Mouse (Mus musculus) Muller cell, postnatal 12 days (primary cell): Measurements from ENCODE around the gene Parp9.
"Not testable (repeated sequence)": the region's sequence is repeated elsewhere in the genome, so short reads cannot be mapped to it uniquely, and the experiment has no call there.

Experiments
- DNase-seq: peaks from one replicate; pipeline ENCODE4 v3.0.0-alpha.2; 2015; ENCODE audit errors: inconsistent ontology term

Gene Parp9

DNA sequence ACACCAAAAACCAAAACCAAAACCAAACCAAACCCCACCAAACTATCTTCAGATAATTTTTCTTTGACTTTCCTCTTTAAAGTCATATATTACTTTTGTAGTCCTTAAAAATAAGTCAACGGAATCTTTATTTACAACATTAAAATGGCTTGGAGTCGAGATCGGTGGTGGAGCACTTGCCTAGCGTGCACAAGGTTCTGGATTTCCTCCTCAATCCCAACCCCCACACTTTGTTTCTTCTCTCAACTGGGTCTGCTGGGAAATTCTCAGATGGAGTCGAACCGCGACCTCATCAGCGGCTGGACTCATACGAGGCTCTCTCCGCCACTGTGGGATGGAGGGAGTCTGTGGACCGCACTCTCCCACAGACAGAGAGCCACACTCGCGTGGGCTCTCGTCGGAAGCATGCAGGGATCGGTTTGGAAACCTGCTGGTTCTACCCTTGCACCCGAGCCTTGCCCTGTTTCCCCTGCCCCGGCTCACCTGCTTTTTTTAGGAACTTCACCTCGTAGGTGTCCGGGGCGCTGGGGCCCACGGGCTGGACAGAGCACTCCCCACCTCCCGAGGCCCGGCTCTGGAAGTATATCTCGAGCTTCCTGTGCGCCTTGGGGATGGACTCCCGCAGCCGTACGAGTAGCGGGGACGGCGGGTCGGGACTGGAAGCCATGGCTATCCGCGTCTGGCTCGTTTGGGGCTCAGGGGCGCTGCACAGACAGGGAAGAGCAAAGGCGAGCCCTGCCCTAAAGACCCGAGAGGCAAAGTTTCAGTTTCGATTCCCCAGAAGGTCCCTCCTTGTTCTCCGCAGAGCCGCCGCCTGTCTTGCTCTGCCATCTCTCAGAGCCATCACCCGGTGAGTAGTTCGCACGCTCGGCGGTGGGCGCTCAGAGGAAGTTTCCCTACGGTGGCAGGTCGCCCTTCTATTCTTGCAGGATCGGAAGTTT is at the start of gene Parp9, which contains the start of gene Dtx3l:
Gene Parp9 (plus strand): TSS at position 260 of the 941 bp plus-strand sequence.
Gene Dtx3l (minus strand): TSS at position 941 of the 941 bp plus-strand sequence.
- DNase-seq, result peak; percentile 80

GRCm38 (mm10) chr16:35888910-35889309 is 49.4 kb upstream of the Parp9 start:
- DNase-seq, result no peak

DNA sequence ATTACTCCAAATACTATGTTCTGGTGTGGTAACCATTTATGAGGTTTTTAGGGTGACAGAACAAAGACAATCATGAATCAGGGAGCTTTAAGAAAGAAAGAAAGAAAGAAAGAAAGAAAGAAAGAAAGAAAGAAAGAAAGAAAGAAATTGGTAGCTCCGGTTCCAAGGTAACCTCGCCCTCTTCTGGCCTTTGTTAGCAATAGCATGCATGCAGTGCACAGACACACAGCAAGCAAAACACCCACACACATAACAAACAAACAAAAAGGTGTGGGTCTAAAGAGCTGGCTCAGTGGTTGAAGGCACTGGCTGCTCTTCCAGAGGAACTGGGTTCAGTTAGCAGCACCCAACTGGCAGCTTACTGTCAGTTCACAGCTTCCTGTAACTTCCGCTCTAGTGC is 47.6 kb upstream of the Parp9 start:
- no peak for DNase-seq

GRCm38 (mm10) chr16:35891603-35892002 is 46.7 kb upstream of the Parp9 start:
- not testable (repeated sequence) for DNase-seq

DNA sequence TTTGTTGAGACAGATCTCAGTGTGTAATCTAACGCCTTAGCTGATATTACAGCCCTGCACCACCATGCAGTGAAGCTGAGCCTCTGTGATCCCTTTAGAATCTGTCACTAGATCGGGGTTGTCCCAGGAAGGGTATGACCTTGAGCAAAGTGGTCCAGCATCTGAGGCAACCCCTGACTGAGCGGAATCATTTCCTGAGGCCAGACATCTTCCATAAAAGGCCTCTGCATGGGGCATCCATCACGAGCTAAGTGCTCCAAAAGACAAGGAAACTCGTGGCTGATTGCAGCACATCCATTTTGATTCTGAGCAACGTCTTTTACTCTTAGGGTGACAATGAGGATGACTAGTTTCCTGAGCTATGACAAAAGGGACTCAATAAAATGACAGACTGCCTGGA is 43.3 kb upstream of the Parp9 start:
- DNase-seq, result no peak

DNA sequence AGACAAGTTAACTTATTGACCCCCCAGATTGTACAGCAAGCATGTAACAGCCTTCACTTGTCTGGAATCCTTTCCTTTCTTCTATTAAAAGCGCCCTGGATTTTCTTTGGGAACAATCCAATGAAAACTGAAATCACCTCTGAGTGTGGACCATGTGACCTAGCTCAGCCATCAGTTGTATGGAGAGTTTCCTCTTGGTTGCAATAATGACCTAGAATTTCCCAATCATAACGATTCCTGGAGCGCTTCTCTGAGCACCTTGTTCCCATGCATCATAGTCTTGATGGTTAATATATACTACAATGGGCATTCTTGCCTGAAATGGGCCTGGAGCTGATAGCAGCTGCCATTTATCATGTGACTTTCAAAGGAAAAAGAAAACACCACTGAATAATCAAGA is 37.7 kb upstream of the Parp9 start:
- no peak for DNase-seq

- no peak for DNase-seq
These were observed 35.1 kb upstream of the Parp9 start for GRCm38 (mm10) chr16:35903014-35903640.

- DNase-seq, result no peak
These were observed 34.0 kb upstream of the Parp9 start for GRCm38 (mm10) chr16:35904121-35904736.

DNA sequence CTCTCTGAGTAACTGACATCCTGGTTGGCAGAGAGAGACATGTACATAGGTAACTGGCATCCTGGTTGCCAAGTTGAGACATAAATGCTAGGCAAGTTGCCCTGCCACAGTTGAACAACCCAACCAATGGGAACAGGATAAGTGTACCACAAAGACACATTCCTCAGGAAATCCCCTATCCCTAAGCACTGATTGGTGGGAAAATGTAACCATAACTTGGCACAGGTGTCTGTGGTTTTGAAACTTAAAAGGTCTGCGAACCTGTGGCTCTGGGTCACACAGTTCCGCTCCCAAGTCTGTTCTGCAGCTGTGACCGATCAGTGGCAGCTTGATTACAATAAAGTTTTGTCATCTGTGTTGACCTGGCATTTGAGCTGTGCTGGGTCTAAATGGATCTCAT is 32.9 kb upstream of the Parp9 start:
- peak; percentile 50 for DNase-seq

- no peak for DNase-seq
These were observed 32.3 kb upstream of the Parp9 start for GRCm38 (mm10) chr16:35905819-35906485.

DNA sequence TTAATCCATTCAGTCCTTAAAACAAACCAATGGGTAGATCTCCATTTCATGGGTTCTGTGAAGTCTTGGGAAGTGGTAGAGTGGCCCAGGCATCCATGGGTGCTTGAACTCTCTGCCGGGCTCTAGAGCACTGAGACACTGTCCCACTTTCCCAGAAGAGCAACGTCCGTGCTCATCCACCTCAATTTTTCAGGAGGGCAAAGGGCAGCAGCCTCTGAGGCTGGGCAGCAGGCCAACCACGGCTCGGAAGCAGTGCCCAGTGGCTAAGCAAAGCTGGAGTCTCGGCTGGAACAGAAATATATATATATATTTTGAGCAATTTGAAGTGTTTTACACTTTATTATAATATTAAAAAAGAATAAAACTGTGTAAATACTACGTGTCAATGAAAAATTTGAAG is 31.4 kb upstream of the Parp9 start:
- DNase-seq, result no peak

DNA sequence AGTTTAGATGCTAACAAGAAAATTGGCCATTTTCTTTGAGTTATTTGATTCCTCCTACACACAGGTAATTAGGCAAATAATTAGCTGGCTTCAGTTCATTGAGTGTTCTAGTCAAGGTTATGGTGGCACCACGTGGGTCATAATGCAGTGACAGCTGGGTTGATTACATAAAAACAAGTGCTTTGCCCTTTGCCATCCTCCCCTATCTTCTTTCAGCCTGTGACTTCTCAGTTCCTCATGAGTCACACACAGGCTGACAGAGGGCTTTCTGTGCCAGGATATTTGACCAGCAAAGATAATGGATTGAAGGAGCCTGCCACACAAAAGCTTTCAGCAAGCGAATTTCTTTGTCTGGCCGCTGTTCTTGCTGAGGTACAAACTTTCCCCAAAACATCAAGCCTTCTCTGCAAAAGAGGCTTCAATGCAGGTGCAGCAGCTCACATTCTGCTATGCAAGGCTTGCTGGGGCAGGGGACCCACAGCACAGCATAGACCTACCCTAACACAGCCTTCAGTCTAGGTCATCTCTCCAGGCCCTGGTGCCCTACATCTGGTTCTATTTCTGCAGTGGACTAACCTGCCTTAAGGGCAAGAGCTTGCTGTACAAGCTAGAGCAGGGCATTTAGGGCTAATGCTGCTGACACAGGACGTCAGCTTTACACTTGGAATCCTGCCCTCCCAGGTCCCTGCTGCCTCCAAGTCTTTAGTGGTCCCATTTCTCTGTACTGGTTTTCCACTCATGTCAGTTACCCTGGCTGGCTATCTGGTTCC is 30.7 kb upstream of the Parp9 start:
- peak; percentile 55 for DNase-seq

- no peak for DNase-seq
These were observed 26.8 kb upstream of the Parp9 start for GRCm38 (mm10) chr16:35911449-35911848.

DNA sequence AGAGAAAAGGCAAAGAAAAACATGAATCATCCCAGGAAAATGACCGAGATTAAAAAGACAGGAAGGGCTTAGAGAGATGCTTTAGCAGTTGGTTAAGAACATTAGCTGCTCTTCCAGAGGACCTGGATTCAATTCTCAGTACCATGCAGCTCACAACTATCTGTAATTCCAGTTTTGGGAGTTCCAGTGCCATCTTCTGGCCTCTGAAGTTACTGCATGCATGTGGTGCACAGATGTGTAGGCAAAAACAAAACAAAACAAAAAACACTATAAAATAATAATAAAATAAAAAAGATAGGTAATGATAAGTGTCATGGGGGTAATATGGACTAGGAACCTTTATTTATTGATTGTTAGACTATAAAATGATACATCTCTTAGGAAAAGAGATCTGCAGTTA is 24.7 kb upstream of the Parp9 start:
- no peak for DNase-seq

DNA sequence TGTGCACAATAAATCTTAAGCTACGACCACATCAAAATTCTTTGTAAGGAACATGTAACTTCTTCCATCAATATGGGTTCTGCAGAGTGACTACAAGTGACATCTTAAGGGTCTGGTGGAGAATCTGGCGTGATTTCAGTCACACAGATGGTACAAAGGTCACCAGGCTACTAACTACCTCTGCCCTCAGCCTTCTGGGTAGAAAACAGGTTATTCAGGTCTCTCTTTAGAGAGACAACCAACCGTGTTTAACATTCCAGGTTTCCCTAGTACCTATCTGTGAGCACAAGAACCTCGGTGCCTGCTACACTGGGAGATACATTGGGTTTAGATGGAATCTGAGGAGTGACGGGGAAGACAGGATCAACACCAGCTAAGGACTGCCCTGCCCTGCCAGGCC is 24.0 kb upstream of the Parp9 start:
- no peak for DNase-seq

- DNase-seq, result peak; percentile 18
These were observed 19.3 kb upstream of the Parp9 start for GRCm38 (mm10) chr16:35918721-35919543.

DNA sequence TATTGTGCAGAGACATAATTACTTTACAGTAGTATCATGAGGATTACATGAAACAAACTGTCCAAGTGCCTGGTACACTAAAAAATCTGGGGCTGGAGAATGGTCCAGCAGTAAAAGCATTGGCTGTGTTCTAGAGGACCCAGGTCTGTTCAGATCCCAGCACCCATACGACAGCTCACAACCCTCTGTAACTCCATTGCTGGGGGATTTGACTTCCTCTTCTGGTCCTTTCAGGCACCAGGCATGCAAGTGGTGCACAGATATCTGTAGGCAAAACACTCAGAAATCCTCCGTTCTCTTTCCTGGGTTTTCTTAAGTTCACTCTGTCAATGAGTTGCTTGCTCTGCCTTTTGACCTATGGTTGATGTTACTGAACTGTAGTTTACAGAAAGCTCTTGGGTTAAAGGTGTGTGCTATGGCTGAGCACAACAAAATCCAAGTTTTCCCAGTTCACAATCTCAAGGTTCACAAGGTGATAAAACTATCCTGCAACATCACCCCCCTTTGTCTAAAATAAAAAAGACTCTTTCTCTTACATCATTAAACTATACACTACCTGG is 16.5 kb upstream of the Parp9 start:
- DNase-seq, result no peak

GRCm38 (mm10) chr16:35922301-35922895 is 15.9 kb upstream of the Parp9 start:
- DNase-seq, result no peak

DNA sequence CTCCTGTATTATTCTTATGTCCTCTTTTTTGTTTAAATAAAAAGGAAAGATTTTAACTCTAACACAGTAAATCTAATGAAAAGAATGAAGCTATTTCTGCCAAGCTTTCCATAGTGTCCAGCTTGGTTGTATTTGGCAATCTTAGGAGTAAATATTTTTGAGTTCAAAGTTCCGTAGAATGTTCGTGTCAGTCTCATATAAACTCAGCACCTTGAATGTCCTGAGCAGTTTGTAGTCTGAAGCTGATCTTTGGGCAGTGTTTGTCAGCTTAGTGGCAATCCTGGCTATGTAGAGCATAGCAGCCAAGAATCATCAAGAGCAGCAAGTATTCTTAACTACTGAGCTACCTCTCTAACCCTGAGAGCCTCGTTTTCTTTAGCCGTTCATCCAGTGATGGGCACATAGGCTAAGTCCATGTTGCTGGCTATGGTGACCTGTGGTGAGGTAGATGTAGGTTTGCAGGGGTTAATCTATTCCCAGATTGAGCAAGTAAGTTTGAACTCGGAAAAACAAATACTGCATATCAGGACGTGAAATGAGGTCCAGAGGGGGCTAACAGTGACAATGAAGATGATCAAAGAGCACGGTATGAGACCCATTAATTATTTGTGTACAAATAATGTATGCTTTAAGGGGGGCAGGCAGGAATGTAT is 14.6 kb upstream of the Parp9 start:
- no peak for DNase-seq
